Mouse (Mus musculus) T-helper 1 cell (primary cell): ENCODE measurements around the gene Zfyve26.
"Not testable (repeated sequence)": the region's sequence is repeated elsewhere in the genome, so short reads cannot be mapped to it uniquely, and the experiment has no call there.

Source experiments
- in situ Hi-C: fragments of 300-600 bp; cut with MboI, MseI; formaldehyde crosslinking; loops from one replicate; pipeline ENCODE4 v1.15.1; 2025; ENCODE audit warnings: high pct_unique_total_duplicates

Zfyve26 gene

GRCm38 (mm10) chr12:79261035-79261434, 35.1 kb downstream of the Zfyve26 start:
- in situ Hi-C loops, result loop anchor here (5.0 kb wide), 1 partner anchor 69 kb away; the partner anchor contains the start of gene Rdh11

GRCm38 (mm10) chr12:79260154-79260553, 36.0 kb downstream of the Zfyve26 start:
- in situ Hi-C loops, result loop anchor here (5.0 kb wide), 1 partner anchor 68 kb away; the partner anchor contains the start of gene Rdh11

GRCm38 (mm10) chr12:79254975-79255374, 41.1 kb downstream of the Zfyve26 start:
- in situ Hi-C loops, result no loop called here

- in situ Hi-C loops, result no loop called here
Measured at GRCm38 (mm10) chr12:79253294-79254053, 42.6 kb downstream of the Zfyve26 start.

GRCm38 (mm10) chr12:79248110-79248509, 48.0 kb downstream of the Zfyve26 start:
- in situ Hi-C loops, result no loop called here

- in situ Hi-C loops, result no loop called here
Measured at GRCm38 (mm10) chr12:79242921-79243320, 53.2 kb downstream of the Zfyve26 start.

- in situ Hi-C loops, result no loop called here
Measured at GRCm38 (mm10) chr12:79241985-79242384, 54.1 kb downstream of the Zfyve26 start.

GRCm38 (mm10) chr12:79235485-79236080, 60.5 kb downstream of the Zfyve26 start:
- in situ Hi-C loops, result no loop called here

- in situ Hi-C loops, result no loop called here
Measured at GRCm38 (mm10) chr12:79217511-79217910, 78.6 kb downstream of the Zfyve26 start.

- in situ Hi-C loops, result no loop called here
Measured at GRCm38 (mm10) chr12:79211447-79211846, 84.7 kb downstream of the Zfyve26 start.

- in situ Hi-C loops, result no loop called here
Measured at GRCm38 (mm10) chr12:79208703-79209464, 87.2 kb downstream of the Zfyve26 start, which contains the start of gene Rdh12. Rdh12 (plus strand) TSS chr12:79208914.

- in situ Hi-C loops, result no loop called here
Measured at GRCm38 (mm10) chr12:79201882-79202281, 94.2 kb downstream of the Zfyve26 start.

- in situ Hi-C loops, result no loop called here
Measured at GRCm38 (mm10) chr12:79197105-79197504, 99.0 kb downstream of the Zfyve26 start.

- in situ Hi-C loops, result loop anchor here (5.0 kb wide), 1 partner anchor 69 kb away; no protein-coding TSS in a partner anchor
Measured at GRCm38 (mm10) chr12:79193441-79193840, 102.7 kb downstream of the Zfyve26 start.

- in situ Hi-C loops, result loop anchor here (5.0 kb wide), 1 partner anchor 70 kb away; no protein-coding TSS in a partner anchor
Measured at GRCm38 (mm10) chr12:79192193-79192592, 103.9 kb downstream of the Zfyve26 start, which contains the start of gene Rdh11. Rdh11 (minus strand) TSS chr12:79192293.

- in situ Hi-C loops, result loop anchor here (5.0 kb wide), 1 partner anchor 71 kb away; no protein-coding TSS in a partner anchor
Measured at GRCm38 (mm10) chr12:79191701-79192100, 104.4 kb downstream of the Zfyve26 start.

- in situ Hi-C loops, result loop anchor here (5.0 kb wide), 1 partner anchor 71 kb away; no protein-coding TSS in a partner anchor
Measured at GRCm38 (mm10) chr12:79190931-79191673, 105.0 kb downstream of the Zfyve26 start.

GRCm38 (mm10) chr12:79185160-79185559, 110.9 kb downstream of the Zfyve26 start:
- in situ Hi-C loops, result not testable (repeated sequence)
